Mouse (Mus musculus) E14TG2a.4 (cell line): ENCODE results near the gene Prkn.

Source experiments
- H3K27me3 ChIP-seq: 2 replicates; pipeline ENCODE4 v1.6.1; 2014; ENCODE audit warnings: low read length, control low read depth; ENCODE audit not compliant: insufficient read depth
- H3K36me3 ChIP-seq: 2 replicates; pipeline ENCODE4 v1.6.1; 2014; ENCODE audit warnings: low read length, control low read depth; ENCODE audit not compliant: insufficient read depth
- H3K4me1 ChIP-seq: replicated peaks from 2 replicates; pipeline ENCODE4 v1.6.1; 2014; ENCODE audit warnings: low read depth, low read length, control low read depth
- H3K4me3 ChIP-seq: replicated peaks from 2 replicates; pipeline ENCODE4 v1.5.1; 2014; ENCODE audit warnings: mild to moderate bottlenecking, low read length
- H3K9me3 ChIP-seq: 2 replicates; pipeline ENCODE4 v1.6.1; 2014; ENCODE audit warnings: low read length, control low read depth
- CTCF ChIP-seq: conservative IDR thresholded peaks from 2 replicates; pipeline ENCODE4 v1.5.1; 2014; ENCODE audit warnings: low read length
- NANOG ChIP-seq: IDR thresholded peaks from 2 replicates; pipeline ENCODE4 v1.6.1; 2014; ENCODE audit warnings: borderline replicate concordance, low read length, mixed read lengths
- POU5F1 ChIP-seq: IDR thresholded peaks from 2 replicates; pipeline ENCODE4 v1.6.1; 2014; ENCODE audit warnings: low read length, borderline replicate concordance

Prkn gene

DNA sequence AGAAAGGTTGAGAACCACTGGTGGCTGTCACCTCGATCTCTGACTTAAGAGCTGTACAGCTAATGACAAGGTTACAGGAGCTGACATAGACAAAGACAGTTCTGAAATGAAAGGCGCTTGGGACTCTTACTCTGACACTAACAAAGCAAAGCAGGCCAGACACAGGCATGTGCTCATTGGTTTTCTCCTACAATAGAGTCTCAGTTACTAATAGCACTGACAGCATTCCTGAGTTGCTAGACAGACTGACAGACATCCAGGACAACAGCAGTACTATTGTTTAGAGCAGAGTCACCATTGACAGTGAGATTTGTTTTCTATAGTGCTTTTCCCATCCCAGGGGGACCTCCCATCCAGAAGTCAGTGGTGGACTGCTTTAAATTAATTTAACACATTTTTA lies 977.7 kb downstream of the Prkn start:
- H3K4me3 ChIP-seq = no peak overlapping the region
- H3K4me1 ChIP-seq = no peaks in the 10 kb centered on the region
- H3K9me3 ChIP-seq = peaks cover 21% of the 10 kb centered on the region; the same call in 1 of the 2 replicates
- H3K27me3 ChIP-seq = no peaks in the 10 kb centered on the region
- H3K36me3 ChIP-seq = no peaks in the 10 kb centered on the region
- TF ChIP-seq POU5F1 (no peak), NANOG (no peak), CTCF (no peak)

DNA sequence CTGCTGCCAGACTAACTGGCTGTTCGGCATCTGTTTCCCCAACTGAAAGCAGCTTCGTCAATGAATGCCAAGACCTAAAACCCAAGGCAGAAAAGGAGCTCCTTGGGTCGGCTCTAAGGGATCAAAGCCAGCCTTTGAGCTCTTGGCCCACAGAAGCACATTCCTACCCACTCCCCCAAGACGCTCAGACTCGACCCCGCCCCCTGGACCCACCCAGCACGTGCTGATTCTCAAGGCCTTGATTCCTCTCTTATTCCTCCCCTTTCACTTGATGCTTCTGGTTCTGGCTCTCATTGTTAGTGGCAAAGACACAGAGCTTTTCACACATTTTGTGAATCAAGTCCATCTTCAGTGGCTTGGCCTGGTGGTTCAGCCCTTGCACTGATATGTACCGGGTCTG lies 979.3 kb downstream of the Prkn start:
- Histone ChIP-seq H3K27me3 (no peaks in the 10 kb centered on the region), H3K9me3 (peaks cover 21% of the 10 kb centered on the region; the same call in 1 of the 2 replicates), H3K4me1 (no peaks in the 10 kb centered on the region), H3K4me3 (no peak overlapping the region), H3K36me3 (no peaks in the 10 kb centered on the region)
- TF ChIP-seq CTCF (no peak), POU5F1 (no peak), NANOG (no peak)

DNA sequence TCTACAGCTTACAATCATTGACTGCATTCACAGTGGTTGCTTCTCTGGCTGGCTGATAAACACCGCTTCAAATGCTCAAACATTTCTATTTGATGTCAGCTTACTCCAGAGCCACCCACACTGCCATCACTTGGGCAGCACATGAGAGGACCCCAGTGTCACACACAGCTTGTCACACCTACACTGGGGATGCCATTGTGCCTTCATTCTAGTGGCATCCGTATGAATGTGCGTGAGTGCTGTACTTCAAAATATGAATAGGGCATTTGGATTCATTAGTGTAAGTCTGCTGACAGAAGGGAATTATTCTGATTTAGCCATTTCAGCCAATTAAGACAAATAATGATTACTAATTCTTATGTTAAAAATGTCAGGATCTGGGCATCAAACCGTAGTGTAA lies 980.6 kb downstream of the Prkn start:
- Histone ChIP-seq H3K4me3 (no peak overlapping the region), H3K36me3 (no peaks in the 10 kb centered on the region), H3K9me3 (peaks cover 21% of the 10 kb centered on the region; the same call in 1 of the 2 replicates), H3K4me1 (no peaks in the 10 kb centered on the region), H3K27me3 (no peaks in the 10 kb centered on the region)
- TF ChIP-seq CTCF (no peak), NANOG (no peak), POU5F1 (no peak)

DNA sequence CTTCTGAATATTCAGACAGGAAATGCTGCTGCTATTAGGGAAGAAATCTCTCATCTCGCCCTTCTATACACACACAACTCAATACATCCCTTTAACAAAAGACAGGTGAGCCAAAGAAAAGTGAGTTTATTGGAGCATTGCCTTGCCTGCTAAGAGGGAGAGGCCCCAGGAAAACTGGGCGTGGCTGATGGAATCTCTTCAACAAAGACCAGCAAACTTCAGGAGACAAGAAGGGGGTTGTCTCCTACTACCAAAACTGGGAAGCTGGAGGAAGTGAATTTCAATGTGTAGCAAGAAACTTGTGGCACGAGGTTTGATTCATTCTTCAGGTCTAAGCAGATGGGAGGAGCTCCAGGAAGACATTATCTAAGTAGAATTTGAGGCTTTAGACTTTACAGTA lies 989.3 kb downstream of the Prkn start:
- Histone ChIP-seq H3K36me3 (no peaks in the 10 kb centered on the region), H3K27me3 (peaks cover 7% of the 10 kb centered on the region), H3K4me3 (no peak overlapping the region), H3K4me1 (peaks cover 7% of the 10 kb centered on the region), H3K9me3 (no peaks in the 10 kb centered on the region)
- TF ChIP-seq NANOG (no peak), CTCF (no peak), POU5F1 (no peak)

DNA sequence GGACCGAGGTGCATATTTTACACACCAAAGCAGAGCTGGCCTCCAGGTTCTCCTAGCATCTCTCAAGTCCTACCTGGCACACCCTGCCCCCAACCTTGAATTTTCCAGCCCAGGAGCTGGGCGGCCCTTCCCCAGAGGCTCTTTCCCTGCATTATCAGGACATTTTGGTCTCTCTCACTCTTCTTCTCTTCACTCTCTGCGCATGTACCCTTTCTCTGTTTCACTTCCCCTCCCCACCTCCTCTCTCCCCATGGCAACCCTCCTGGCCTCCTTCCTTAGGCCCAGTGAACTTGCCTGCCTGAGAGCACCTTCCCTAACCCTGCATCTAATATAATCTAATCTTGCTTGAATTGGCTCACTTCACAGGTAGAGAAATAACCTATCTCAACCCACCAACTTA lies 996.9 kb downstream of the Prkn start:
- H3K9me3 ChIP-seq = 0 out of 2 replicates have a peak, but pooled peaks cover 4% of the 10 kb centered on the region
- H3K4me3 ChIP-seq = no peak overlapping the region
- no peaks in the 10 kb centered on the region for H3K27me3 ChIP-seq
- no peaks in the 10 kb centered on the region for H3K4me1 ChIP-seq
- H3K36me3 ChIP-seq = no peaks in the 10 kb centered on the region
- TF ChIP-seq NANOG (no peak), CTCF (no peak)

DNA sequence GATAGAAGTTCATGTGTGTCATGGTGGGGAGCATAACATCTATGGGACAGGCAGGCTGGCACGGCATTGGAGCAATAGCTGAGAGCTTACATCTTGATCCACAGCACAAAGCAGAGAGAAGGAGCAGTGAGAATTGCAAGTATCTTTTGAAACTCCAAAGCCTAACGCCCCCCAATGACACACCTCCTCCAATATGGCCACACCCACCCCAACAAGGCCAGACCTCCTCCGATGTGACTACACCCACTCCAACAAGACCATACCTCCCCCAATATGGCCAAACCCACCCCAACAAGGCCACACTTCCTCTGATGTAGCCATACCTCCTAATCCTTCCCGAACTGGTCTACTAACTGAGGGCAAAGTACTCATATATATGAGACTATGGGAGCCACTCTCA lies 1004.3 kb downstream of the Prkn start:
- TF ChIP-seq CTCF = no peak
- no peak for TF ChIP-seq POU5F1
- TF ChIP-seq NANOG = no peak
- Histone ChIP-seq H3K9me3 (0 out of 2 replicates have a peak, but pooled peaks cover 4% of the 10 kb centered on the region), H3K4me3 (no peak overlapping the region), H3K4me1 (no peaks in the 10 kb centered on the region), H3K27me3 (no peaks in the 10 kb centered on the region), H3K36me3 (no peaks in the 10 kb centered on the region)

DNA sequence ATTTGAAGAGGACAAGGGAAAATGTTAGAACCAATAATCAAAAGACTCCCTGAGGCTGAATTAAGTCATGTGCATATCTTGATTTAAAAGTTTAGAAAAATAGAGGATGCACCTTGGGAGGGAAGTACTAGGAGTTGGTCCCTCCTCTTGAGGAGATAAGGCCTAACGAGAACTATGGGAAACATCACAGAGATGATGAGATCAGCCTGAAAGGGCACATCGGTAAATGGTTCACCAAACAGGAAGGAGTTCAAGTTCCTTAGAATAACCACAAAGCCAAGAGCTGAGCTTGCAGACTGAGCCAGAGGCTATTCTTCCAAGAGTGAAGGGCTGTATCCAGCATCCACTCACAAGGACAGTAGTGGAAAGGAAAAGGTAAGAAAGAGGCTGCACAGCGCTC lies 1004.8 kb downstream of the Prkn start:
- Histone ChIP-seq H3K27me3 (no peaks in the 10 kb centered on the region), H3K9me3 (no peaks in the 10 kb centered on the region), H3K4me3 (no peak overlapping the region), H3K36me3 (no peaks in the 10 kb centered on the region), H3K4me1 (no peaks in the 10 kb centered on the region)
- TF ChIP-seq NANOG (no peak), POU5F1 (no peak), CTCF (no peak)

DNA sequence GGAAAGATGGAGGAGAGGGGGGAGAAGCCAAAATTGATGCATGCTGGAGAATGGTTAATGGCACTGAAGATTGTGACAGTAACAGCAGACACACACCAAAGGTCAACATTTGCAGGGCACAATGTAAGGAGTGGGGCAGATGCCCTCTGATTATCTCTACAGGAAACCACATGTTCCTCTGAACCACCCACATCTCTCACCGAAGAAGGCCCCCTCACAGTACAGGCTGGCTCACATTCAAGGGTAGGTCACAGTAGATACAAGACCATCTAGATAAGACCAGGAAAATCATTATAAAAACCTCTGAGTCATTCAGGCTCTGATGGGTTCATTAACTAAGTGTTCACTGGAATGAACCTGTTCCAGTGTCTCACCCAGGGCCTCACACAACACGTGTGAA lies 1005.3 kb downstream of the Prkn start:
- Histone ChIP-seq H3K27me3 (no peaks in the 10 kb centered on the region), H3K36me3 (no peaks in the 10 kb centered on the region), H3K4me3 (no peak overlapping the region), H3K9me3 (no peaks in the 10 kb centered on the region), H3K4me1 (no peaks in the 10 kb centered on the region)
- TF ChIP-seq NANOG (no peak), POU5F1 (no peak), CTCF (no peak)

DNA sequence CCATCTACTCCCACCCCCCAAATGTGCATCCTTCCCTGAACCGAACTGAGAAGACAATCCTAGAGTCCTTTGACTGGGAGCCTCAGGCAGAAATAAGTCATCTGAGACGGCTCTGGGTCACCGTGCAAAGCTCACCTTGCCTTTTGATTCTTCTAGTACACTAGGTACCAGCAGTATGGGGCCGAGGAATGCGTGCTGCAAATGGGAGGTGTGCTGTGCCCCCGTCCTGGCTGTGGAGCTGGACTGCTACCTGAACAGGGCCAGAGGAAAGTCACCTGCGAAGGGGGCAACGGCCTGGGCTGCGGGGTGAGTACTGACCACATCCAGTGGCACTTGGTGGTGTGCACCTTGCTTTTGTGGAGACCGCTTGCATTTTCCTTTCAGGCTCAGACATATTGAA lies 1014.4 kb downstream of the Prkn start:
- H3K27me3 ChIP-seq = no peaks in the 10 kb centered on the region
- no peaks in the 10 kb centered on the region for H3K4me1 ChIP-seq
- no peaks in the 10 kb centered on the region for H3K9me3 ChIP-seq
- H3K36me3 ChIP-seq = no peaks in the 10 kb centered on the region
- no peak for TF ChIP-seq CTCF
- TF ChIP-seq POU5F1 = no peak
- no peak for TF ChIP-seq NANOG
- no peak overlapping the region for H3K4me3 ChIP-seq
